Mouse (Mus musculus) spleen, adult 2 months (tissue): ENCODE measurements around the gene Map2k1.

Source experiments
- CTCF ChIP-seq: fragments of 200-500 bp; IDR thresholded peaks from 2 replicates; pipeline ENCODE4 v1.5.1; 2011; ENCODE audit warnings: mild to moderate bottlenecking, inconsistent platforms; ENCODE audit not compliant: insufficient read depth, insufficient read length, insufficient replicate concordance; ENCODE audit errors: extremely low read depth
- POLR2A ChIP-seq: fragments of 200-500 bp; IDR thresholded peaks from 2 replicates; pipeline ENCODE4 v1.6.1; 2011; ENCODE audit warnings: low read depth, low read length, inconsistent platforms

GRCm38 (mm10) chr9:64156641-64157040, 96.8 kb downstream of the Map2k1 start:
- no peak for TF ChIP-seq POLR2A
- no peak for TF ChIP-seq CTCF
